Mouse (Mus musculus) brain, embryonic 18.5 days (tissue): Measurements from ENCODE around the gene Cd70.

Source experiments
- DNase-seq: peaks from one replicate; pipeline ENCODE4 v3.0.0-alpha.2; 2012; ENCODE audit warnings: low read depth, low spot score

Cd70 gene

DNA sequence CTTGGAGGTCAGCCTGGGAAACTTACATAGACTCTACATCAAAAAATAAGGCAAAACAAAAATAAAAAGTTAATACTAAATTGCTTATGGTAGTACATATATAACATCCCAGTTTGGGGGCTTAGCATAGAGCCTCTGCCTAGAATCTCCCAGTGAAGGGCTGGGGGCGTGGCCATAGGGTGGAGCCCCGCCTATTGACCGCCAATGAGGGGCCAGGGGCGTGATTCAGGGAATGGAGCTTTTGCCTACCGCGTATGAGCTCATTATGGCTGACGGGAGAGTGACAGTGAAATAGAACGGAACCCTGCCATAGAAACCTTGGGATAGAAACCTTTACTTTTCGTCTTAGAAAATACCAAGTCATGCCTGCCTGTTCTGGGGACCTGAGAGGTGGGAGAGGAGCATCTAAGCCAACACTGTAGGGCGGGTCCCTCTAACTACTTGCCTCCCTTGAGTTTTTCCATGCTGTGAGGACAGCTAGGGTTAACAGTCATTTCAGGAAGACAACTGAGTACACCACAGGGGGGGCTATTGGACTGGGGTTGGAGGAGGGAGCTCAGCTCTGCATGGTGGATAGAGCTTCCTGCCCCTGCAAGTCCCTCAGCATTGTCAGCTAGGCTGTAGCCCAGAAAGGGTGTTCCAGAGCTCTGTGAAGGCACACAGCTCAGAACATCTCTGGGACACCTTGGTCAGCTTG is 49.8 kb downstream of the Cd70 start:
- DNase-seq = no peak

DNA sequence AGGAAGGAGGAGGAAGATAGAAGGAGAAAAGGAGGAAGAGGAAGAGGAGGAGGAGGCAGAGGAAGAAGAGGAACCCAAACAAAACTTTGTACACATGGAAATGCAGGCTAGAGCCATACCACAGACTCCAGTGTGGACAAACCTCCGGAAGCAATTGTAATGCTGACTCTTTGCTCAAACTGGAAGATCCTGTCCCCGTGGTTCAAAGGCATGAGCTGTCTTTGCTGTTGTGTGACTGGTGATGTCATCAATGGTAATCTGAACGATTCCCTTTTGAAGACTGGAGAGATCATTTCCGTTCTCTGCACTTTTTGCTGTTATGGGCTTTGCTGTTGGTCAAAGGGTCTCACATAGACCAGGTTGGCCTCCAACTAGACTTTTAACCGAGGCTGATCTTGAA is 51.3 kb downstream of the Cd70 start:
- DNase-seq = no peak

DNA sequence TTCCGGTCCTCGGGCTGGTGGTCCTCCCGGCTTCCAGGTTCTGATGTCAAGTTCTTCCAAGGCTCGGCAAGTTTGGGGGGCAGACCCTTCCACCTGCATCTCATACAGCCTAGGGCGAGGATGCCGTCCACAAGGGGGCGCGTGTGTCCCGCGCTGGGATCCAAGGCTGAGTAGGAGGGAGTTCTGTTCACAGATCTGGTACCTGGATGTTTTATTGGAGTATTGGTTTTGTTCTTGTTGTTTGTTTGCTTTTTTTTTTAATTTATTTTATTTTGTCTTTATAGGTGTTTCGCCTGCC is 53.0 kb downstream of the Cd70 start:
- no peak for DNase-seq
